Mouse (Mus musculus): ENCODE measurements around the gene Cpt1c. TPM values are rescaled to one million over a fixed set of nuclear protein-coding genes. Genes with fewer than 3 reads are reported as not detected.

Cpt1c gene
- polyA plus RNA-seq, 1 experiment from 2014 or later = 25.2 TPM

DNA sequence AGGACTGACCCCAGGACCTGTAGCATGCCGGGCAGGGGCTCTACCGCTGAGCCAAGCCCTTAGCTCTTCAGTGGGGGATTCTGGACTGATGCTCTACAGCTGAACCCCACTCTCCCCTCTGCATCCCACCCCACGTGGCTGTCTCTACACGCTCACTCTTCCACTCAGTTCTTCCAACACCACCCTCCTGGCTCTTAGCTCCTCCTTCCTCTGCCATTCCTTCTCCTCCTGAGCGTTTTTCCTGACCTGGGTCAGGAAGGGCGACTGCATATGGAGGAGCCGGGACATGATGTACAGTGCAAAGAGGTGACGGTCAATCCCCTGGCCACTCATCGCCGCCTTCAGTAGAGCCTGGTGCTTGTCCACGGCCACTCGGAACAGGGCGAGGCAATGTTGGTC lies 14.1 kb downstream of the Cpt1c start:
- no peak overlapping the region for H3K4me2 ChIP-seq (ENCODE audit: low read depth)
- no peak overlapping the region for H3K9ac ChIP-seq (ENCODE audit: low read length)
- no peaks in the 10 kb centered on the region for H3K27me3 ChIP-seq (ENCODE audit: control insufficient read depth, insufficient read depth, low read length)
- peaks cover 4% of the 10 kb centered on the region; the same call in 1 of the 2 replicates for H3K36me3 ChIP-seq (ENCODE audit: control insufficient read depth, insufficient read depth, low read length)
- H3K4me1 ChIP-seq (ENCODE audit: control insufficient read depth, insufficient read depth, low read length) = no peaks in the 10 kb centered on the region
- no peak overlapping the region for H3K27ac ChIP-seq (ENCODE audit: low read depth, low read length)
- H3K9me3 ChIP-seq (ENCODE audit: control insufficient read depth, low read length) = no peaks in the 10 kb centered on the region
- DNase-seq (ENCODE audit: low spot score) (no peak), ATAC-seq (ENCODE audit: insufficient read depth, low FRiP score, low TSS enrichment) (no peak)
- WGBS = 93% methylated on average over 13 of the region's 13 CpGs
- H3K4me3 ChIP-seq (ENCODE audit: low read depth, low read length) = no peak overlapping the region

DNA sequence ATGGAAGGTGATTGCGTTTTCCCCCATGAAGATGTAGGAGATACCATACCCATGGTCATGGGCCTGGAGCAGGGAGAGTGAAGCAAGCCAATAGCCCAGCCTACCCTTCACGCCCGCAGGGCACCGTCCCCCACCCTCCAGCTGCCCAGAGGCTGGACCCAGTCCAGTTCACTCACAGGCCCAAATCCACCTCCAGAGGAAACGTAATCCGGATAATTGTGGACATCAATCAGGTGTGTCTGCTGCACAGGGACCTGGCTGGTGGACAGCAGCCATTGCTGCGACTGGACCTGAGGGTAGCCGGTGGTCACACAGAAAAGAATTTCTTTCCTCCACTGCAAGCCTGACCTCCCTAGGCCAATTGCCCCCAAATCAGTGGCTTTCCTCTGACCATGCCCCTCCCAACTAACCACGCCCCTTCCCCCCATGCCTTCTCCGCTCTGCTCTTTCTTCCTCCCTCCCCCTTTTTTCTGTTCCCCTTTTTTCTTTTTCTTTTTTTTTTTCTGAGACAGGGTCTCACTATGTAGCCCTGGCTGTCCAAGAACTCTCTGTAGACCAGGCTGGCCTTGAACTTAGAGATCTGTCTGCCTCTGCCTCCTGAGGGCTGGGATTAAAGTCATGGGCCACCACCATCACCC lies 14.7 kb downstream of the Cpt1c start:
- WGBS = 90% methylated on average over 10 of the region's 10 CpGs
- H3K9ac ChIP-seq (ENCODE audit: low read length) = no peak overlapping the region
- no peak overlapping the region for H3K4me3 ChIP-seq (ENCODE audit: low read depth, low read length)
- H3K4me1 ChIP-seq (ENCODE audit: control insufficient read depth, insufficient read depth, low read length) = no peaks in the 10 kb centered on the region
- DNase-seq (ENCODE audit: low spot score) (no peak), ATAC-seq (ENCODE audit: insufficient read depth, low FRiP score, low TSS enrichment) (no peak)
- no peaks in the 10 kb centered on the region for H3K9me3 ChIP-seq (ENCODE audit: control insufficient read depth, low read length)
- H3K36me3 ChIP-seq (ENCODE audit: control insufficient read depth, insufficient read depth, low read length) = 0 out of 2 replicates have a peak, but pooled peaks cover 2% of the 10 kb centered on the region
- no peak overlapping the region for H3K4me2 ChIP-seq (ENCODE audit: low read depth)
- no peaks in the 10 kb centered on the region for H3K27me3 ChIP-seq (ENCODE audit: control insufficient read depth, insufficient read depth, low read length)
- H3K27ac ChIP-seq (ENCODE audit: low read depth, low read length) = no peak overlapping the region

GRCm38 (mm10) chr7:44959281-44959680 lies 15.4 kb downstream of the Cpt1c start:
- Histone ChIP-seq H3K9ac (ENCODE audit: low read length) (no peak overlapping the region), H3K27ac (ENCODE audit: low read depth, low read length) (no peak overlapping the region), H3K27me3 (ENCODE audit: control insufficient read depth, insufficient read depth, low read length) (no peaks in the 10 kb centered on the region), H3K4me1 (ENCODE audit: control insufficient read depth, insufficient read depth, low read length) (no peaks in the 10 kb centered on the region), H3K9me3 (ENCODE audit: control insufficient read depth, low read length) (no peaks in the 10 kb centered on the region), H3K36me3 (ENCODE audit: control insufficient read depth, insufficient read depth, low read length) (0 out of 2 replicates have a peak, but pooled peaks cover 2% of the 10 kb centered on the region), H3K4me3 (ENCODE audit: low read depth, low read length) (no peak overlapping the region), H3K4me2 (ENCODE audit: low read depth) (no peak overlapping the region)
- no peak for ATAC-seq (ENCODE audit: insufficient read depth, low FRiP score, low TSS enrichment)
- no peak for DNase-seq (ENCODE audit: low spot score)
- WGBS = 91% methylated on average over 8 of the region's 8 CpGs

GRCm38 (mm10) chr7:44958208-44958607 lies 16.4 kb downstream of the Cpt1c start:
- Histone ChIP-seq H3K4me3 (ENCODE audit: low read depth, low read length) (no peak overlapping the region), H3K9me3 (ENCODE audit: control insufficient read depth, low read length) (no peaks in the 10 kb centered on the region), H3K36me3 (ENCODE audit: control insufficient read depth, insufficient read depth, low read length) (0 out of 2 replicates have a peak, but pooled peaks cover 2% of the 10 kb centered on the region), H3K4me2 (ENCODE audit: low read depth) (no peak overlapping the region), H3K27me3 (ENCODE audit: control insufficient read depth, insufficient read depth, low read length) (no peaks in the 10 kb centered on the region), H3K9ac (ENCODE audit: low read length) (no peak overlapping the region), H3K27ac (ENCODE audit: low read depth, low read length) (no peak overlapping the region), H3K4me1 (ENCODE audit: control insufficient read depth, insufficient read depth, low read length) (no peaks in the 10 kb centered on the region)
- DNase-seq (ENCODE audit: low spot score) (no peak), ATAC-seq (ENCODE audit: insufficient read depth, low FRiP score, low TSS enrichment) (no peak)
- WGBS = 64% methylated on average over 7 of the region's 7 CpGs

DNA sequence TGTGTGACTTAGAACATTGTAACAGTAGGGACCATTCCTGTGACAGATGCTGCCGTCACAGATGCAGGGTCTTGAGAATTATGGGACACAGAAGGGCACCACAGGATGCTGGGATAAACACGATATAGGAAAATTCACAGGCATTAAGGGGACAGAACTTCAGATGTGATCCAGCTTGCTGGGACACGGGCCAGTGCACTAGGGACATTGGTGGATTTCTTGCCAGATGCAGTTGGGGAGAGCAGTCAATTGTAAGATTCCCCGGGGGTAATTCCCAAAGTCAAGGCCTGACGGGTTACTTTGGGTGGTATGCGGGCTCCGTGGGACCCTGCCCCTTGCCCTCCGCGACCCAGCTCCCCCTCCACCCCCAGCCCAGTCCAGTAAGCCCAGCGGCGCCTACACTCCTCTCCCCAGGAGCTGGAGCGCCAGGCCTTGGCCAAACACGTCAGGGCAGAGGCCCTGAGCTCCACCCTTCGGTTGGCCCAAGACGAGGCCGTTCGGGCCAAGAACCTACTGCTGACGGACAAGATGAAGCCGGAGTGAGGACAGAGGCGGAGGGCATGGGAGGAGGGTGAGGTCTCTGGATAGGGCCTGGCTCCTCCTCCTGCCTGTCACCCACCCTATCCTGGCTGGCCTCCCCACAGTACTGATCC lies 17.3 kb downstream of the Cpt1c start:
- Histone ChIP-seq H3K27ac (ENCODE audit: low read depth, low read length) (no peak overlapping the region), H3K4me3 (ENCODE audit: low read depth, low read length) (no peak overlapping the region), H3K4me1 (ENCODE audit: control insufficient read depth, insufficient read depth, low read length) (no peaks in the 10 kb centered on the region), H3K36me3 (ENCODE audit: control insufficient read depth, insufficient read depth, low read length) (no peaks in the 10 kb centered on the region), H3K9me3 (ENCODE audit: control insufficient read depth, low read length) (no peaks in the 10 kb centered on the region), H3K27me3 (ENCODE audit: control insufficient read depth, insufficient read depth, low read length) (no peaks in the 10 kb centered on the region), H3K9ac (ENCODE audit: low read length) (no peak overlapping the region), H3K4me2 (ENCODE audit: low read depth) (no peak overlapping the region)
- DNase-seq (ENCODE audit: low spot score) (no peak), ATAC-seq (ENCODE audit: insufficient read depth, low FRiP score, low TSS enrichment) (no peak)
- WGBS = 73% methylated on average over 20 of the region's 20 CpGs

- DNase-seq (ENCODE audit: low spot score) = no peak
- no peak overlapping the region for H3K4me2 ChIP-seq (ENCODE audit: low read depth)
- WGBS = 62% methylated on average over 6 of the region's 6 CpGs
- no peak overlapping the region for H3K9ac ChIP-seq (ENCODE audit: low read length)
- no peaks in the 10 kb centered on the region for H3K36me3 ChIP-seq (ENCODE audit: control insufficient read depth, insufficient read depth, low read length)
- no peaks in the 10 kb centered on the region for H3K4me1 ChIP-seq (ENCODE audit: control insufficient read depth, insufficient read depth, low read length)
- H3K4me3 ChIP-seq (ENCODE audit: low read depth, low read length) = no peak overlapping the region
- no peaks in the 10 kb centered on the region for H3K9me3 ChIP-seq (ENCODE audit: control insufficient read depth, low read length)
- H3K27ac ChIP-seq (ENCODE audit: low read depth, low read length) = no peak overlapping the region
- ATAC-seq (ENCODE audit: insufficient read depth, low FRiP score, low TSS enrichment) = no peak
- peaks cover 6% of the 10 kb centered on the region for H3K27me3 ChIP-seq (ENCODE audit: control insufficient read depth, insufficient read depth, low read length)
These were observed 18.4 kb downstream of the Cpt1c start for GRCm38 (mm10) chr7:44956266-44956665.

DNA sequence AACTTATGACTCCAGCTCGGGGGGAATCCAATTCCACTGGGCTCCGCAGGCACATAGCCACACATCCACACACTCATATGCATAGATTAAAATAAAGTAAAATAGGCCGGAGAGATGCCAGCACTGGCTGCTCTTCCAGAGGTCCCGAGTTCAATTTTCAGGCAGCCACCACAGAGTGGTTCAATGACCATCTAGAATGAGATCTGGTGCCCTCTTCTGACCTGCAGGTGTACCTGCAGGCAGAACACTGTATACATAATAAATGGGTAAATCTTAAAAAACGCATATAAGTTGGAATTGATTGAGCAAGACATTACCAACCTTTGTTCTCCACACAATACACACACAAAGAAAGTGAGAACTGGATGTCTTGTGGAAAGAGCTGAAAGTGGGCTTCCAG lies 19.0 kb downstream of the Cpt1c start:
- DNase-seq (ENCODE audit: low spot score) (no peak), ATAC-seq (ENCODE audit: insufficient read depth, low FRiP score, low TSS enrichment) (no peak)
- H3K4me3 ChIP-seq (ENCODE audit: low read depth, low read length) = no peak overlapping the region
- no peak overlapping the region for H3K4me2 ChIP-seq (ENCODE audit: low read depth)
- no peaks in the 10 kb centered on the region for H3K4me1 ChIP-seq (ENCODE audit: control insufficient read depth, insufficient read depth, low read length)
- no peak overlapping the region for H3K27ac ChIP-seq (ENCODE audit: low read depth, low read length)
- peaks cover 11% of the 10 kb centered on the region for H3K27me3 ChIP-seq (ENCODE audit: control insufficient read depth, insufficient read depth, low read length)
- H3K36me3 ChIP-seq (ENCODE audit: control insufficient read depth, insufficient read depth, low read length) = no peaks in the 10 kb centered on the region
- H3K9ac ChIP-seq (ENCODE audit: low read length) = no peak overlapping the region
- 50% methylated on average over 5 of the region's 5 CpGs for WGBS
- H3K9me3 ChIP-seq (ENCODE audit: control insufficient read depth, low read length) = no peaks in the 10 kb centered on the region

GRCm38 (mm10) chr7:44954091-44954885 lies 20.4 kb downstream of the Cpt1c start:
- no peak overlapping the region for H3K4me2 ChIP-seq (ENCODE audit: low read depth)
- 84% methylated on average over 12 of the region's 12 CpGs for WGBS
- no peak overlapping the region for H3K27ac ChIP-seq (ENCODE audit: low read depth, low read length)
- no peaks in the 10 kb centered on the region for H3K36me3 ChIP-seq (ENCODE audit: control insufficient read depth, insufficient read depth, low read length)
- no peak overlapping the region for H3K9ac ChIP-seq (ENCODE audit: low read length)
- no peak for DNase-seq (ENCODE audit: low spot score)
- no peak for ATAC-seq (ENCODE audit: insufficient read depth, low FRiP score, low TSS enrichment)
- no peaks in the 10 kb centered on the region for H3K4me1 ChIP-seq (ENCODE audit: control insufficient read depth, insufficient read depth, low read length)
- H3K4me3 ChIP-seq (ENCODE audit: low read depth, low read length) = no peak overlapping the region
- peaks cover 15% of the 10 kb centered on the region for H3K27me3 ChIP-seq (ENCODE audit: control insufficient read depth, insufficient read depth, low read length)
- no peaks in the 10 kb centered on the region for H3K9me3 ChIP-seq (ENCODE audit: control insufficient read depth, low read length)
